Comparison of ENCODE assay signal across 21 mouse cellular contexts in the genomic region with DNA sequence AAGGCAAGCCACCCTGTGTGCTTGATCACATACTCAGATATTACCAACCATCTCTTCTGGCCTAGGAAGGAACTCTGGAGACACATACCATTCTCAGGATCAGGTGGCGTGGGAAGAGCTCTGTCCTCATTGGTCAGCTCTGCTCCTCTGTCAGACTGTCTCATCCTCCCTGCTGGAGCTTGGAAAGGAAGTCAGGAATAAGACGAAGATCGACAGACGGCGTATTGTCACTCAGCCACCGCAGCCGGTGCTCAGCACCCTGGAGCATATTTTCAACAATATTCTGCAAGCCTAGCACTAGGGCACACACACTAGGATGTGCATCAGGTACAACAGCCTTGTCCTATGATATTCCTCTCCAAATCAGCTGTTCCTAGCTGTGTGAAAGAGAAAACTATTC. TPM values are rescaled to one million over a fixed set of nuclear protein-coding genes. Genes with fewer than 3 reads are reported as not detected.
A peak's percentile ranks its signal among the peaks of the same experiment; 100 is the strongest.
DNase-seq lines count a peak whose midpoint lies in the region; ATAC-seq and TF ChIP-seq lines count a peak whose summit lies in the region.
"Had no signal": no experiment of that assay in that cellular context is flagged by ENCODE, and none has a peak within 500 bp of the region (broad histone marks: within the 10 kb centered on the region; RNA-seq: fewer than 3 reads in every experiment).

No protein-coding gene starts in this region.

- peaks cover 29% of the 10 kb centered on the region for H3K36me3 ChIP-seq in liver, adult 2 months (ENCODE audit: control insufficient read depth, insufficient read depth, low read length)
- peaks cover 12% of the 10 kb centered on the region for H3K36me3 ChIP-seq in liver, embryonic 12.5 days
- H3K36me3 ChIP-seq in hindbrain, embryonic 10.5 days = peaks cover 10% of the 10 kb centered on the region
- H3K36me3 ChIP-seq: stomach, embryonic 15.5 days had no signal

- H3K27ac ChIP-seq in liver, adult 2 months (replicated peaks; ENCODE audit: insufficient read depth, low read depth, low read length) = peak overlapping the region; percentile 55; the same call in 1 of the 2 replicates
- no peak overlapping the region for H3K27ac ChIP-seq in liver, embryonic 12.5 days
- no peak overlapping the region for H3K27ac ChIP-seq in hindbrain, embryonic 10.5 days
- H3K27ac ChIP-seq: forebrain, embryonic 13.5 days; hindbrain, embryonic 14.5 days; kidney, embryonic 15.5 days; limb, embryonic 13.5 days; liver, embryonic 13.5 days; stomach, embryonic 15.5 days had no signal

- no peak overlapping the region for H3K4me2 ChIP-seq in liver, embryonic 12.5 days
- H3K4me2 ChIP-seq: forebrain, embryonic 13.5 days; heart, embryonic 11.5 days; hindbrain, embryonic 14.5 days; kidney, embryonic 15.5 days; limb, embryonic 13.5 days; liver, embryonic 13.5 days; stomach, embryonic 15.5 days had no signal

- no peak for TF ChIP-seq POLR2A in liver, adult 2 months (IDR thresholded peaks at IDR 0.05; ENCODE audit: extremely low read depth, insufficient read depth, low read length)

- H3K27me3 ChIP-seq in liver, adult 2 months (ENCODE audit: control insufficient read depth, insufficient read depth, low read length) = no peaks in the 10 kb centered on the region
- no peaks in the 10 kb centered on the region for H3K27me3 ChIP-seq in liver, embryonic 12.5 days (replicated peaks)
- H3K27me3 ChIP-seq in hindbrain, embryonic 10.5 days (ENCODE audit: insufficient read depth, poor library complexity, severe bottlenecking) = no peaks in the 10 kb centered on the region
- H3K27me3 ChIP-seq: forebrain, embryonic 13.5 days; kidney, embryonic 15.5 days; limb, embryonic 13.5 days; liver, embryonic 13.5 days; stomach, embryonic 15.5 days had no signal

- no peak for DNase-seq in liver, adult 2 months (ENCODE audit: extremely low read depth, low read depth, low spot score)
- DNase-seq in cerebellum, adult 8-10 months = peak; percentile 38
- peak; percentile 39 to 42 for DNase-seq in cerebellum, postnatal 25 days
- DNase-seq in gastrocnemius, postnatal 25 days = no peak
- no peak for DNase-seq in hindbrain, embryonic 10.5 days (ENCODE audit: low spot score)
- DNase-seq: B cell, adult 2 months; gastrocnemius, postnatal 10 days; heart, postnatal 4 days; kidney, adult 18-20 months; liver, embryonic 13.5 days; lung, adult 18-20 months; lung, postnatal 10 days; midbrain, embryonic 14.5 days had no signal

- ATAC-seq in liver, embryonic 12.5 days = no peak
- ATAC-seq: forebrain, embryonic 13.5 days; inflammation-experienced regulatory T-cells, adult 6 months had no signal

- no peaks in the 10 kb centered on the region for H3K79me2 ChIP-seq in liver, adult 2 months (ENCODE audit: control insufficient read depth, insufficient read depth, low read length)

- H3K4me1 ChIP-seq in liver, adult 2 months (ENCODE audit: control insufficient read depth, insufficient read depth, low read length) = peaks cover 14% of the 10 kb centered on the region; the same call in 1 of the 2 replicates
- 0 out of 2 replicates have a peak, but pooled peaks cover 7% of the 10 kb centered on the region for H3K4me1 ChIP-seq in liver, embryonic 12.5 days
- 0 out of 2 replicates have a peak, but pooled peaks cover 7% of the 10 kb centered on the region for H3K4me1 ChIP-seq in hindbrain, embryonic 10.5 days (replicated peaks)
- H3K4me1 ChIP-seq: kidney, embryonic 15.5 days; liver, embryonic 13.5 days; stomach, embryonic 15.5 days had no signal

- H3K9ac ChIP-seq in liver, adult 2 months (ENCODE audit: low read depth, low read length) = no peak overlapping the region
- H3K9ac ChIP-seq in liver, embryonic 12.5 days = no peak overlapping the region
- H3K9ac ChIP-seq: forebrain, embryonic 13.5 days; hindbrain, embryonic 14.5 days; kidney, embryonic 15.5 days; limb, embryonic 13.5 days; liver, embryonic 13.5 days; stomach, embryonic 15.5 days had no signal

- H3K4me3 ChIP-seq in liver, adult 2 months (ENCODE audit: insufficient read depth, low read depth, low read length) = no peak overlapping the region
- no peak overlapping the region for H3K4me3 ChIP-seq in liver, embryonic 12.5 days
- H3K4me3 ChIP-seq in hindbrain, embryonic 10.5 days = no peak overlapping the region
- H3K4me3 ChIP-seq: forebrain, embryonic 13.5 days; kidney, embryonic 15.5 days; limb, embryonic 13.5 days; liver, embryonic 13.5 days; stomach, embryonic 15.5 days had no signal

- 92% methylated on average over 7 of the region's 7 CpGs for WGBS in liver, adult 2 months
- 73% methylated on average over 7 of the region's 7 CpGs for WGBS in liver, embryonic 12.5 days (ENCODE audit: insufficient replicate concordance)
- WGBS in hindbrain, embryonic 10.5 days = 80% methylated on average over 7 of the region's 7 CpGs

- no peaks in the 10 kb centered on the region for H3K9me3 ChIP-seq in liver, embryonic 12.5 days (replicated peaks)
- no peaks in the 10 kb centered on the region for H3K9me3 ChIP-seq in hindbrain, embryonic 10.5 days
- H3K9me3 ChIP-seq: forebrain, embryonic 13.5 days; kidney, embryonic 15.5 days; limb, embryonic 13.5 days; liver, embryonic 13.5 days; stomach, embryonic 15.5 days had no signal

- TF ChIP-seq CTCF in liver, adult 2 months (IDR thresholded peaks at IDR 0.05; ENCODE audit: low read depth, low read length) = no peak

RNA-seq across cellular contexts. Expression of a gene that starts 4.7 kb away (rescaled TPM):
- total RNA-seq in liver, adult 2 months (2014; rRNA removed) = 2.3 and 4.0 TPM in 2 replicates
- polyA plus RNA-seq in liver, adult 2 months (2012; rRNA removed) = 5.5 and 7.6 TPM in 2 replicates
- 0.25 and 0.45 TPM in 2 replicates for polyA plus RNA-seq in liver, embryonic 12.5 days (2016; fragmentation: Nextera tagmentation; extraction: Ambion mirVana)
- under 1 TPM in 1 of 2 experiments, not detected in 1; 0.20 TPM for total RNA-seq in gastrocnemius, postnatal 25 days (2021)
- 0.22 and 0.51 TPM in 2 replicates for polyA plus RNA-seq in hindbrain, embryonic 10.5 days (2016; fragmentation: Nextera tagmentation; extraction: Ambion mirVana)

RNA-seq across cellular contexts. Expression of a gene that starts 38.3 kb away (rescaled TPM):
- total RNA-seq in liver, adult 2 months (2014; rRNA removed) = 4.5 and 5.2 TPM in 2 replicates
- polyA plus RNA-seq in liver, adult 2 months (2012; rRNA removed) = 1.1 and 1.8 TPM in 2 replicates
- 10.4 and 11.5 TPM in 2 replicates for polyA plus RNA-seq in liver, embryonic 12.5 days (2016; fragmentation: Nextera tagmentation; extraction: Ambion mirVana)
- total RNA-seq in gastrocnemius, postnatal 25 days (2021) = 1 to 10 TPM; 2.6 to 3.0 TPM
- polyA plus RNA-seq in hindbrain, embryonic 10.5 days (2016; fragmentation: Nextera tagmentation; extraction: Ambion mirVana) = 40.1 and 46.5 TPM in 2 replicates

Comparison
In these comparisons a context has a peak if more than half of its experiments do, and no peak if none do; other contexts are left out.
1. DNase-seq: peak in cerebellum, adult 8-10 months (single experiment) and cerebellum, postnatal 25 days (2 of 2); none in liver, adult 2 months (single experiment), gastrocnemius, postnatal 25 days (single experiment) and hindbrain, embryonic 10.5 days (single experiment).